Mouse (Mus musculus): ENCODE results near the gene Olfr1253.

DNA sequence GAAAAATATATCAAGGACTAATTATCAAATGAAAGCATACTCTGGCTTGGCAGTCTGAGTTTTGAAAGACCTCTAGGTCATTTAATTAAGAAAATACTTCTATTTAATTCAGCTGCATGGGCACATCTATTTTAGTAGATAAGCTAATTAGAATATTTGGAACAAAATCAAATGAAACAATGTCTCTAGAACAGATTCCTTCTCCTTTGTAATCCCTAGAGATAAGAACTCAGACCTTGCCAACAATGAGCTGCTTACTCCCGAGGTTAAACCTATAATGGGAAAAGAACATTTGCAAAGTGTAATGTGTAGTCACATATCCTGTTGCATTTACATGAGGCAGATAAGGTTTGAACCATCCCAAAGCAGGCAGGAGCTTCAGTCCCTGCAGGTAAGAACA, 32.0 kb downstream of the Olfr1253 start, which contains the start of gene Olfr1252:
- TF ChIP-seq CTCF (IDR thresholded peaks at IDR 0.05; ENCODE audit: control insufficient read depth, insufficient read depth, low read length) (no peak), POLR2A (IDR thresholded peaks at IDR 0.05; ENCODE audit: borderline replicate concordance, control insufficient read depth, low read depth, low read length) (no peak)
